Mouse (Mus musculus): ENCODE data around the gene Samd4b. TPM values are rescaled to one million over a fixed set of nuclear protein-coding genes. Genes with fewer than 3 reads are reported as not detected.
"Not testable (repeated sequence)": the region's sequence is repeated elsewhere in the genome, so short reads cannot be mapped to it uniquely, and the experiment has no call there.

Gene Samd4b
- 20.7 and 21.6 TPM in 2 replicates for polyA plus RNA-seq (2015; fragmentation: Nextera tagmentation; extraction: Ambion mirVana)

GRCm38 (mm10) chr7:28597642-28598446 lies at the start of gene Samd4b, which contains the start of gene Pak4:
Samd4b (minus strand) TSS chr7:28598144.
Pak4 (minus strand) TSS chr7:28598185.
- WGBS: under 1% methylated on average over 66 of the region's 66 CpGs
- peak within 1 kb of the TSS; percentile 61 for H3K4me3 ChIP-seq
- H3K27ac ChIP-seq: peak within 1 kb of the TSS; percentile 89
- no peaks in the 10 kb centered on the region for H3K36me3 ChIP-seq
- no peaks in the 10 kb centered on the region for H3K9me3 ChIP-seq
- ATAC-seq (ENCODE audit: low FRiP score): peak; percentile 91
- H3K4me1 ChIP-seq (replicated peaks): peaks cover 56% of the 10 kb centered on the region
- H3K9ac ChIP-seq: peak within 1 kb of the TSS; percentile 75
- peak within 1 kb of the TSS; percentile 76 for H3K4me2 ChIP-seq
- H3K27me3 ChIP-seq: no peaks in the 10 kb centered on the region

DNA sequence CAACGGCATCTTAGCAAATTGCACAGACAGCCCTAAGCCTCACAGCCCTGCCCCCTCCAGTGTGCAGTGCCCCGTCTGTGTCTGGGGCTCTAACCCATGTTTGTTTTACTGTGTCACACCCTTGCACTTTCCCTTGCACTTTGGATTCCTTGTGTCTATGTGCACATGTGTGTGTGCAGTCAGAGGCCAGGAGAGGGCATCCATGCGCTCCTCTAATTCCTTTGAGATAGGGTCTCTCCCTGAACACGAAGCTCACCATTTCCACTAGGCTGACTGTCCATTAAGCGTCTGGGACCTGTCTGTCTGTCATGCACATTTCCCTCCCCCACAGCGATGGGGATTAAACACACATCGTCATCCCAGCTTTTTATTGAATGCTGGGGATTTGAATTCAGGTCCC lies 49.1 kb upstream of the Samd4b start:
- no peak for ATAC-seq (ENCODE audit: low FRiP score)
- Histone ChIP-seq H3K36me3 (no peaks in the 10 kb centered on the region), H3K27me3 (no peaks in the 10 kb centered on the region), H3K9ac (no peak overlapping the region), H3K4me2 (no peak overlapping the region), H3K27ac (no peak overlapping the region), H3K4me1 (replicated peaks) (no peaks in the 10 kb centered on the region), H3K9me3 (0 out of 2 replicates have a peak, but pooled peaks cover 3% of the 10 kb centered on the region), H3K4me3 (no peak overlapping the region)
- 59% methylated on average over 7 of the region's 7 CpGs for WGBS

GRCm38 (mm10) chr7:28645947-28646475 lies 48.1 kb upstream of the Samd4b start:
- Histone ChIP-seq H3K36me3 (no peaks in the 10 kb centered on the region), H3K27me3 (no peaks in the 10 kb centered on the region), H3K9ac (no peak overlapping the region), H3K4me1 (replicated peaks) (no peaks in the 10 kb centered on the region), H3K27ac (no peak overlapping the region), H3K4me3 (no peak overlapping the region), H3K4me2 (no peak overlapping the region), H3K9me3 (0 out of 2 replicates have a peak, but pooled peaks cover 3% of the 10 kb centered on the region)
- ATAC-seq (ENCODE audit: low FRiP score): no peak
- WGBS: 95% methylated on average over 2 of the region's 2 CpGs

DNA sequence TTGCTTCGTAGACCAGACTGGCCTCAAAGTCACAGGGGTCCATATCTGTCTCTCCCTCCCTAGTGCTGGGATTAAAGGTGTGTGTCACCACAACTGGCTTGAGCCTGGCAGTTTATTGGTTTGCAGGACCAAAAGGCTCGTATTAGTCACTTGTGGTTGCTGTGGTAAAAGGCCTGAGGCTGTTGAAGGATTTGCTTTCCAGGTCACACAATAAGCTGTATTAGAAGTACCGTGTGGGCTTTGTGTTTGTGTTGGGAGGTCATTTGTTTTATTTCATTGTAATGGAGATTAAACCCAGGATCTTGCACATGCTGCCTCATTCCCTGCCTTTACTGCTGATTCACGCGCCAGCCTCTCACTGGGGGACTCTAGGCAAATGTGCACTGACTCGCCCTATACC lies 47.4 kb upstream of the Samd4b start:
- ATAC-seq (ENCODE audit: low FRiP score): no peak
- Histone ChIP-seq H3K27ac (no peak overlapping the region), H3K9ac (no peak overlapping the region), H3K4me1 (replicated peaks) (no peaks in the 10 kb centered on the region), H3K4me3 (no peak overlapping the region), H3K9me3 (0 out of 2 replicates have a peak, but pooled peaks cover 3% of the 10 kb centered on the region), H3K36me3 (no peaks in the 10 kb centered on the region), H3K4me2 (no peak overlapping the region), H3K27me3 (no peaks in the 10 kb centered on the region)
- 41% methylated on average over 6 of the region's 6 CpGs for WGBS

- no peak for ATAC-seq (ENCODE audit: low FRiP score)
- H3K4me3 ChIP-seq: no peak overlapping the region
- no peak overlapping the region for H3K9ac ChIP-seq
- H3K9me3 ChIP-seq: no peaks in the 10 kb centered on the region
- no peak overlapping the region for H3K27ac ChIP-seq
- H3K4me1 ChIP-seq (replicated peaks): no peaks in the 10 kb centered on the region
- H3K36me3 ChIP-seq: no peaks in the 10 kb centered on the region
- H3K4me2 ChIP-seq: no peak overlapping the region
- WGBS: 86% methylated on average over 8 of the region's 8 CpGs
- no peaks in the 10 kb centered on the region for H3K27me3 ChIP-seq
Measured at GRCm38 (mm10) chr7:28641546-28641945, 43.6 kb upstream of the Samd4b start.

GRCm38 (mm10) chr7:28637511-28637910 lies 39.6 kb upstream of the Samd4b start:
- no peak for ATAC-seq (ENCODE audit: low FRiP score)
- WGBS: 24% methylated on average over 8 of the region's 8 CpGs

GRCm38 (mm10) chr7:28634128-28634527 lies 36.2 kb upstream of the Samd4b start:
- ATAC-seq (ENCODE audit: low FRiP score): no peak
- no peaks in the 10 kb centered on the region for H3K36me3 ChIP-seq
- no peak overlapping the region for H3K4me2 ChIP-seq
- H3K4me1 ChIP-seq (replicated peaks): peaks cover 18% of the 10 kb centered on the region
- peaks cover 36% of the 10 kb centered on the region for H3K27me3 ChIP-seq
- H3K4me3 ChIP-seq: no peak overlapping the region
- 84% methylated on average over 4 of the region's 4 CpGs for WGBS
- no peak overlapping the region for H3K27ac ChIP-seq
- H3K9ac ChIP-seq: no peak overlapping the region
- no peaks in the 10 kb centered on the region for H3K9me3 ChIP-seq

More at GRCm38 (mm10) chr7:28637511-28637910, 39.6 kb upstream of the Samd4b start:
- no peaks in the 10 kb centered on the region for H3K4me1 ChIP-seq (replicated peaks)
- no peak overlapping the region for H3K9ac ChIP-seq
- H3K4me2 ChIP-seq: no peak overlapping the region
- H3K4me3 ChIP-seq: no peak overlapping the region
- no peaks in the 10 kb centered on the region for H3K9me3 ChIP-seq
- no peaks in the 10 kb centered on the region for H3K36me3 ChIP-seq
- H3K27ac ChIP-seq: no peak overlapping the region
- H3K27me3 ChIP-seq: peaks cover 5% of the 10 kb centered on the region; the same call in 1 of the 2 replicates

DNA sequence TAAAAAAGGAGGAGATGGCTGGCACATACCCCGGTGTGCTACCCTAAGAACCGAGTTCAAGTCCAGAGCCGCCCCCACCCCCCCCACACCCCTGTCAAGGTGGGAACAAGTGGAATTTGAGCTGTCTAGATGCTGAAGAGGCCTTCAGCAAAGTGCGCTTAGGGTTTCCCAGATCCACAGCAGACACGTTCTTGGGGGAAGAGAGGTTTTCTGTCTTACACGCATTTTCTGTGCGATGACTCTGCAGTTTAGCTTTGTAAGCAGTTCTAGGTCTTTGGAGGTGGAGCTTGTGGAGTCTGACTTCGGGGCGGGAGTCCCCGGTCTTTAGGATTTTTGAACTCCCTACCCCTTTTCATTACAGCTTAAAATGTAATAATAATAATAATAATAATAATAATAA lies 33.1 kb upstream of the Samd4b start, which contains the start of gene Acp7:
TSS of gene Acp7 (minus strand) at position 260 of the 400 bp plus-strand sequence.
- peak within 1 kb of the TSS; percentile 60 for H3K9ac ChIP-seq
- no peaks in the 10 kb centered on the region for H3K36me3 ChIP-seq
- peak within 1 kb of the TSS; percentile 55 for H3K4me2 ChIP-seq
- no peak for ATAC-seq (ENCODE audit: low FRiP score)
- H3K27me3 ChIP-seq: peaks cover 48% of the 10 kb centered on the region
- no peak within 1 kb of the TSS for H3K27ac ChIP-seq
- peaks cover 18% of the 10 kb centered on the region for H3K4me1 ChIP-seq (replicated peaks)
- H3K9me3 ChIP-seq: no peaks in the 10 kb centered on the region
- 33% methylated on average over 10 of the region's 10 CpGs for WGBS
- peak within 1 kb of the TSS; percentile 35 for H3K4me3 ChIP-seq

DNA sequence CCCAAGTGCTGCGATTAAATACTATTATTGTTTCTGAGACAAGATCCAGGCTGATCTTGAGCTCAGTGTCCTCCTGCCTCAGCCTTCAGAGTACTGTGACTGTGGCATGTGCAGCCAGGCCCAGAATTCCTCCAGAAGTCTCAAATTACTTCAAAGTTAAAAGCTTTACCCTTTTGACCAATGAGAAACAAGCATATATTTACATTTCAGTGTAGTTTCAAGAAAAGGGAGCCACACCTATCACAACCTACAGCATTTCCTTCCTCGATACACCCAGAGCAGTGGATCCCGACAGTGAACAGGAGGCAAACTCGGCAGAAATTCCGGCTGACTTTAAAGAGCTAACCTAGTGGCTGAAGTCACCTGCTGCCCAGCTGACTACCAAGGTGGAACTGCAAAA lies 26.8 kb upstream of the Samd4b start:
- H3K4me3 ChIP-seq: no peak overlapping the region
- H3K36me3 ChIP-seq: no peaks in the 10 kb centered on the region
- ATAC-seq (ENCODE audit: low FRiP score): no peak
- H3K4me2 ChIP-seq: no peak overlapping the region
- H3K9ac ChIP-seq: no peak overlapping the region
- H3K27me3 ChIP-seq: peaks cover 18% of the 10 kb centered on the region
- 89% methylated on average over 5 of the region's 5 CpGs for WGBS
- H3K27ac ChIP-seq: no peak overlapping the region
- H3K9me3 ChIP-seq: no peaks in the 10 kb centered on the region
- peaks cover 5% of the 10 kb centered on the region for H3K4me1 ChIP-seq (replicated peaks)

DNA sequence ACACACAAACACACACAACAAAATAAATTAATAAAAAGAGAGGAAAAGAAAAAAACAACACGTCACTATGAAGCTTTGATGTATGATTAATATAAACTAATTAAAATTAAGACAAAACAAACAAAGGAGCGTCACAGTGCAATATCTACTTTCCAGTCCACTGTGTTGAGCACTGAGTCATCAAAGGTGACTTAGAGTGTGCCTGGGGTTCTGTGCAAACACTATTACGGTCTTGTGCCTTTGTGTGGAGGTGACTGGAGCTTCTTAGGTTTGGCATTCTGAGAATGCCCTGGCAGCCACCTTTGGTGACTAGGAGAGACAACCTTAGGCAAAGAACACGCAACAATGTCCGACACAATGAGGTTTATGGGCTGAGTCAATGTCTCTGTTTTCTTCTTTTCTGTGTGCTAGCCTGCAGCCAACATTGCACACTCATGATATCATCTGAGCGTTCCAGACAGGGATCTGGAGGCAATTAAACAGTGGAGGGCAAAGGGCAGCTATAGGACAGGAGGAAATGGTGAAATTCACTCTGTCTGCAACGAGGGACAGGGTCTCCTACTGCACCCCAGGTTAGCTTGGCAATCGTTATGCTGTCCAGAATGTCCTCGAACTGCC lies 21.3 kb upstream of the Samd4b start:
- no peak overlapping the region for H3K4me3 ChIP-seq
- H3K4me2 ChIP-seq: no peak overlapping the region
- H3K9ac ChIP-seq: no peak overlapping the region
- no peak for ATAC-seq (ENCODE audit: low FRiP score)
- H3K4me1 ChIP-seq (replicated peaks): no peaks in the 10 kb centered on the region
- H3K36me3 ChIP-seq: no peaks in the 10 kb centered on the region
- 85% methylated on average over 9 of the region's 9 CpGs for WGBS
- no peak overlapping the region for H3K27ac ChIP-seq
- no peaks in the 10 kb centered on the region for H3K27me3 ChIP-seq
- no peaks in the 10 kb centered on the region for H3K9me3 ChIP-seq

DNA sequence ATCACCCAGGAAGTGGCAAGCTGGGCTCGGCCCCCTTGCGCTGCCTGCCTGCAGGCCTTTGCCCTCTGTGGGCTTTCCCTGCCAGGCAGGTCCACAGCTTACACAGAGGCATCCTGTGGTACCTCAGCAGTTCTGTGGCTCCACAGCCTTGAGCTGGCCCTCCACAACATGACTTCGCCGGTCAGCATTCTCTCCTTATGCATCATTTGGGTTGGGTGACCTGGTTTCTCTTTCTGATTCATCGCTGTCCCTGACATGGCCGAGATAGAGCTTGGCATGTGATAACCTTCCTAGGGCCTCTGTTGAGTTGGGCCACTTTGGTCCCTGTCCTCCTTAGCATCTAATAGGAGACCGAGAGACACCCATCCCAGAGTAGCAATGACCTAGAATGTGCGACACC lies 8.0 kb upstream of the Samd4b start:
- ATAC-seq (ENCODE audit: low FRiP score): no peak
- H3K36me3 ChIP-seq: no peaks in the 10 kb centered on the region
- no peaks in the 10 kb centered on the region for H3K27me3 ChIP-seq
- H3K4me3 ChIP-seq: no peak overlapping the region
- no peak overlapping the region for H3K9ac ChIP-seq
- 95% methylated on average over 8 of the region's 8 CpGs for WGBS
- H3K9me3 ChIP-seq: no peaks in the 10 kb centered on the region
- no peak overlapping the region for H3K27ac ChIP-seq
- no peak overlapping the region for H3K4me2 ChIP-seq
- 0 out of 2 replicates have a peak, but pooled peaks cover 7% of the 10 kb centered on the region for H3K4me1 ChIP-seq (replicated peaks)

GRCm38 (mm10) chr7:28603788-28604187 lies 5.8 kb upstream of the Samd4b start:
- not testable (repeated sequence) for ATAC-seq (ENCODE audit: low FRiP score); H3K4me1 ChIP-seq (replicated peaks); H3K27me3 ChIP-seq; H3K27ac ChIP-seq; H3K4me2 ChIP-seq; H3K9ac ChIP-seq; H3K4me3 ChIP-seq; H3K9me3 ChIP-seq; H3K36me3 ChIP-seq
- WGBS: 78% methylated on average over 2 of the region's 2 CpGs

Data from hindbrain, embryonic 13.5 days (tissue).